Mouse (Mus musculus) layer of hippocampus, adult 9-10 months (tissue): Measurements from ENCODE around the gene Apmap.
"Not testable (repeated sequence)": the region's sequence is repeated elsewhere in the genome, so short reads cannot be mapped to it uniquely, and the experiment has no call there.

ENCODE experiments used
- DNase-seq: peaks from one replicate; pipeline ENCODE4 v3.0.0; 2022; ENCODE audit warnings: low spot score

The Apmap gene

DNA sequence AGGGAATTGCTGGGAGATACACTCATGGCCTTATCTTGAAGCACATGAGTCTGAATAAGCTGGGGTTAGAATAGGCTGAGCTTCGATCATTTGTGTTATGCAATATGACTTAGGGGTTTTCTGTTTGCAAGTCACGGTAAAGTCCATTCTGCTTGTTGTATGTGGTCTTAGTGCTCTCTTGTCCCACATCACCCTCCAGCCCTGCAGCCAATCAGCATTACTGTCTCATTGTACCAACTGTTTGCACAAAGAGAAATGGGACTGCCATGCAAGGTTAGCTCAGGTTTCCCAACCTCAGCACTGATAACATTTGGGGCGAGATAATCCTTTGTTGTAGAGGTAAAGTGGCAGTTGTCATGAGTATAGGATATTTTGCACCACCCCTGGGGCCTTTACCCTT is 1.7 kb upstream of the Apmap start:
- no peak for DNase-seq

DNA sequence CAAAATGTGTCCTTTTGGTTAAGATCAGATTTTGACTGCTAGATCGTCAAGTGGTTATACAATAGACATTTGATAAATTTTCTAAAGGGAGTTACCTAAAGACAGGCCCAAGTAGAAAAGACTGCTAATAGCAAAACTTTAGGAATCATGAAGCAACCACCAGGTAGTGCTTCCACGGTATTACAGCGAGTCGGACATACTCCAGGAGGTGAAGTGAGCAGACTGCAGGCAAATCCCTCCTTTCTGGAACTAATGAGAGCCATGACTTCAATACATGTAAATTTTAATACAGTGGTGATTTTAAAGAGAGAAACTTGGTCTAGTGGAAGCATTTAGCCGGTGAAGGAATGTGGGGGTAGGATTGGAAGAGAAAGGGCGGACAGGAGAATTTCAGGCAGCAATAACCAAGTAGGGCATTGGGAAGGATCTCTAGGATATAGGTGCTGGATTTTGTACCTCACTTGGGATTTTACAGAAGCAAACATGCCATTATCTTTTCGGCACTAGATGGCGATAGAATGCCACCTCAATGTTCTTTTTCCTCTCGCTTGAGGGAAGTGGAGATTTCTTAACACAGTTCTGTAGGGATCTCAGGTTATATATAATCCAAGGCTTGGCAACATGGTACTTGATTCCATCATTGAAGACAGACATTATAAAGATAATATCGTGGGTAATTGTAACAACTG is 649 bp upstream of the Apmap start:
- peak; percentile 85 for DNase-seq

DNA sequence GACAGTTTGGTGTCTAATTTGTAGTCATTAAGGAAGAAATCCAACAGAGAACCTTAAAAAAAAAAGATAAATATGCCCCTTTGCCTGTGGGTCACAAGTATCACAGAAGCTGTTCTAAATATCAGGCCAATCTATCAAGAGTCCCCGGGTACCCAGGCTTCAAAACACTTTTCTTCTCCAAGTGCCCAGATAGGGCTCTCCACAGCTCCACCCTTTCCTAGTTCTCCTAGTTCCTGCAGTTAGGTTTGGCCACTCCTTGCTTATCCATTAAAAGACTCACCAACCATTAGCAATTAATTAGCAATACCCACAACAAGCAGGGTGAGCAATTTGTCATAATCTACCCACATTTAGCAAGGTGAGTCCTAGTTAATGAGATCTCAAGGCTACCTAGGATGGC is 1.3 kb downstream of the Apmap start:
- no peak for DNase-seq

DNA sequence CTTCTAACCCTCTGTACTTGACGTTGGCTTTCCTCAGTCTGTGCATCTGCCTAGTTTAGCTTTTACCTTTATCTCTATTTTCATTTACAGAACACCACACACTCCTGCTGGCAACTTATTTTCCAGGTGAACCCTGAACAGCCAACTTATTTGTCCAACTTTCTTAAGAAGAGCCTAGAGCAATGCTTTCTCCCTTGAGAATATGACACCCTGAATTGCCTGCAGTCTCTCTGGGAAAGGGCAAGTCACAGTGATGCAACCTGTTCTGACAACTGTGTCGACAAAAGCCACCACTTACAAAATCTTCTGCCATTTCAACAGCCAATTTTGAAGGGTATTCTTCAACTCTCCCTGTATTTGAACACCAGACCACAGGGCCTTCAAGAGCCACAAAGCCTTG is 3.6 kb downstream of the Apmap start:
- no peak for DNase-seq

DNA sequence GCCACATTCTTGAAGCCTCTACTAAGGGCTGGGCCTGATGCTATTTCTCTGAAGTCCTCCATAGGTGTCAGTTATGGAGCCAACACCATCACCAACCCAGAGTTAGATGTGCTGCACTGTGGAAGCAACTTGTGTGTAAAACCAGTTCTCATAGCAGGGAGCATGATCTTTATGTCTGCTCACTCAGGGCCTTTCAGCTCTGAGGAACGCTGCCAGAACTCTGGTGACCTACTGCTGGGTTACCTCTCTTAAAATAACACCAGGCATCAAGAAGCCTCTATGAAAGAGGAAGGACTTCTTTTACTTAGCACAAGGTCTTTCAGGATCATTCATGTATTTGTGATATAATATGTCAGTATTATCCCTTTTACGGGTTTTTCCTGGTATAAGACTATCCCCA is 6.2 kb downstream of the Apmap start:
- no peak for DNase-seq

DNA sequence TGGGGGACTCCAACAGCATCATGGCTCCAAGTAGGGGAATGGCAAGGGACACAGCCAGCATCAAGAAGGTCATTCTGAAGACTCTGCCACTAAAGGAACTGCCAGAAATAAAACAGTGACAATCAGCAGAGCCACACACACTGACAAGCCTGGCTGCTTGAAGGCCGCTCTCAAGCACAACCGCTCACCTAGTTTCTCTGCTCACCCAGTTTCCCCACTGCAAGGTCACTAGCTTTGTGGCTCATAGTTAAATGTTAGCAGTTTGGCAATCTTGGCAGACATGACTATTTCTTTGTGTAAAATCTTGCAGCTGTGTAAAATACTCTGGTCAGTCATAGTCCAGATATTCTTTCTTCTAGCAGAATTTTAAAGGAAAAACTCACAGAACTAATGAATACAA is 8.1 kb downstream of the Apmap start:
- DNase-seq = no peak

DNA sequence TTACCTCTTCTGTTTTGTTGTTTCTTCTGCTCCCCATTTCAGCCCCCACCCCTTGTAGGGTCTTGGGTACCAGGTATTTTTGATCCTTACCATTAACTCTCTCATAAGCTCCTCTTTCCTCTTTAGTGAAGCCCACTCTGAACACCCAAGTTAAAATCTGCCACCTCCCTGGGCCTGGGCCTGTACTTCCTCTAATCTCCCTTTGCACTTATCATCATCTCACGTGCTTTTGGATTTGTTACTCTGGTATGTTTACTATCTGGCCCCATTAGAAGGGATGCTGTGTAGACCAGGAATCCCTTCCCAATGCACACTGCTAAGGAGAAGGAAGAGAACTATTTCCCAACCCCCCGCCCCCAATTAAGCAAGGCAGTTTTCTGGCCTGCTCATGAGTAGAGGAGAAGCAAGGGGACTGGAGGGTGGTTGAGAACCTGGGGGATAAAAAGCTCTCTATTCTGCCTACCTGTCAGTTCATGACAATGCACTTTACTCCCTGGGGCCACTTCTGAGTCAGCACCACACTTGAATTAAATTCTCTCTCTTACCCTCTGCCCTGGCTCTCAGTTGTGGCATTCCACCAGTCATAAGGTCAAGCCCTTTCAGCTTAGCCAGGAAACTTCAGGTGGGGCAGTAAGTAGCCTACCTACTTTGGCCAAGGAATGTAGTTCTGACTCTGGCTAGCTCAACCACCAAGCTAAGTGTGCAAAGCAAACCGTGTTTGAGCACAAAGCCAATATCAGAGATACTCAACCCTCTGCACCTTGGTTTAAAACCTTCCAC is 12.8 kb downstream of the Apmap start:
- no peak for DNase-seq

DNA sequence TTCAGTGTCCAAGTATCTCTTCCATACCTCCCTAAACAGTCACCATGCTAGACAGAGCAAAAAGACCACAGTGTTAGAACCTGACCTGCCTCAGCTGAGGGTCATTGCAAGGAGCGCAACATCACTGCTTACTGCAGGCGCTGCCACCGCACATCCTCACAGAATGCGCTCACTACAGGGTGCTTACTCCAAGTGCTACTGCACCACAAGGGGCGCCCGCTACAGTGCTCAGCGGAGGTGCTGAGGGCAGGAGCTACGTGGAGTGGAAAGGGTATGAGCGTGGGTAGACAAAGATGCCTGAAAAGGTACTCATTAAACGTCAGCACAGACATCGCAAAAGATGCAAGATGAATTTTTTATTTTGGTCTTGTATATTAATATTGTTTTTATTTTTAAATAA is 19.3 kb downstream of the Apmap start:
- no peak for DNase-seq

DNA sequence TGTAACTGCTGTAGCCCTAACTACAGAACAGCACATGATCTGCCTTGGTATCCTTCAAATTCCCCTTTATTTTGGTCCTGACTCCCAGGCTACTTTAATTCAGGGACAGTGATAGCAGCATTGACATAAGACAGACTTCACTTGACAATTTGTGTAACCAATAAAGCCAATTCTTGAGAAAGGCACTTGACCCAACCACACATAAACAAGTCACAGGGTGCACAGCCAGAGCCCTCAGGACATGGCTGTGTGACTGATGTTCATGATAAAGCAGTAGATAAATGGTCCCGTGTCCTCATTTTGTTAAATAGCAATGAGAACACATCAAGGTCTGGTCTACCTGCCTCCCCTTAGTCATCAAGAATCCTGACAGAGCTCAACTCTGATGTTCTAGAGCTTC is 28.7 kb downstream of the Apmap start:
- no peak for DNase-seq

DNA sequence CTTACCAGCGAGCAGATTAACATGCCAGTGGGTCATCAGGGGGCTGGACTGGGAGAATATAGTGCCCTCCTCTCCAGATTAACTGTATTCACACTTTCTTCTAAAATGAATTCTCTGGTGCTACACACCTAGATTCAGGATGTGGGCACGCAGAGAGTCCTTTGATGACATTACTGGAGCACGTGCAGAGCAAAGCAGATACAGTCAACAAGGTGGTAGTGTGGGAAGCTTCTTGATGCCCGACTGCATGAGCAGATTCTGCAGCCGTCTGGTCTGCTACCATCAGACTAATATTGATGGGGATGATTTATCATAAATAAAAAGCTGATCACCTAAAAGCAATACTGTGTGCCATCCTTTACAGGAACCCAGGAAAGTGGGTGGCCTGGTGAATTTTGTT is 29.8 kb downstream of the Apmap start:
- no peak for DNase-seq

DNA sequence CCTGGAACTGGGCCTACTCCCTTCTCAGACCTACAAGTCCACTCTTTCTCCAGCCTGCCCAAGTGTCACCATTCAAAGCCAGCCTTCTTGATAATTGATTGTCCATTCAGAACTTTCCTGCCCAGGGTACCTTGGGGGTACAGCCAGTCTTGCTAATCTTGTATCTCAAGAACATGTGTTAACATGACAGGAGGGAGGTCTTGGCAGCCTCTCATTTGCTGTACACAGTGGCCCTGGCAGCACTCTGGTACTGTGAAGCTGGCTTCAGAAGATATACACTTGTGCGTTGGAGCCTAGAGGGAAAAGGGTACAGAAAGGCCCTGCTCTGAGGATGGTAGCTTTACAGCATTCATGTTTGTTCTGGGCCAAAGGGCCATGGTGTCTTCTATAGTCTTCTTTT is 32.1 kb downstream of the Apmap start:
- DNase-seq = no peak

DNA sequence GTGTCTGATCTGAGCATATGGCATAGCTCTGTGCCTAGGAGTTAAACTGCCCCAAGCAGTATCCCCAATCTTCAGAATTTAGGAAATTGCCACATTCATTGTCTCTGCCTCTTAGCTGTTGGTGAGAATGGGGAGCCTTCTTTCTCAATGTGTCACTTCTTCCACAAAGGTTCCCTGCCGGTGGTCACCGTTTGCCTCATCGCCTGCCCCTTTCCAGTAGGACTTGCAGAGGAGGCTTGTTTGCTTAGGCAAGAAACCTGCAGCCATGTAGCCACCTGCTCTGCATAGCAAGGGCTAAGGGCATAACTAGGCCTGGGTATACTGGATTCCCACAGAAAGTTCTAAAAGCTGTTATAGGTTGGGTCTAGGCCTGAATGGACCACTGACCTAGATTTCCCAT is 35.9 kb downstream of the Apmap start:
- DNase-seq = no peak

DNA sequence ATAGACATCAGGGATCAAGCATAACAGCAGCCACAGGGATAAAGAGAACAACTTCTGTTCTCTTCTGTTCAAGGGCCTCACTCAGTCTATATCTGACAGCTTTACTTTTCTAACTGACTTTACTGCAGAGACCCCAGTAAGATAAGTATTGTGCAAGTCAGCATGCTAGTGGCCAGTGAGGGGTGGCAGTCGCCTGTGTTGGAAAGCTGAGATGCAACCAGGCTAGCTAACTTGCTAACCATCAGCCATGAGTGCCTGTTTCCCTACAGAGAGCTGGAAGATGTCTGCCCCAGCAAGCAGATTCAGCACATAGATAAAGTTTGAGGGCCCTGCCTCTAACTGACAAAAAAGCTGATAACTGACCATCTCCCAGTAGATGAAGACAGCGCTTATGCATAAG is 37.6 kb downstream of the Apmap start:
- no peak for DNase-seq

DNA sequence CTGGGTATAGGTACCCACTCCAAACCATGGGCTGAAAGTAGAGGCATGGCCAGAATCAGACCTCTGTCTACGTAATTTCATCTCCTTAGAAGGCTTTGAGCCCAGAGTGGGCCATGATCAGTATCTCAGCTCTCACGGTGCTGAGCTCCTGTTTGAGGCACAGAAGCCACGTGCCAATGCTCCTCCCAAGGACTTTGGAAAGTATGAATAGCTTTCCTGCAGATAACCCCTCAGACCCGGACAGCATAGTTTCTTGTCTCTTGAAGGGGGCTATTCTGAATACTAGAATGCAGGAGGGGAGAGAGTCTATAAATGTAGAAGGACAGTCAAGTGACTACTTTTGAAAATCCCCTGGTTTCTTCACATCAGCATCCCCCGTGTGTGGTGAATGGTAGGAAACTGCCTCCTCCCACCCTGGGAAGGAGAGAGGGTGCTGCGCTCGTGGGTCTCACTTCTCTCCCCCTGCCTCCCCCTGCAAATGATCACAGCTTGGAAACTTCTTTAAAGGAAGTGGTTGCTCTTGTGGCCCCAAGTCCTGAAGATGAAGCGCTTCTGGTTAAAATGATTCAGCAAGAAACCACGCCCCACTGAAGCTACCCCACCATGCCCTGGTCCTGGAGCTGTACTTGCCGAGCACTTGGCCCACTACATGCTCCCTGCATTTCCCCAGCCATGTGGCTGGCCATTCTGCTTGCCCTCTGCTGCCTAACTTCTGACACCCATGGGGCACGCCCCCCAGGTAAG is 38.3 kb downstream of the Apmap start, which contains the start of gene Cst7:
Gene Cst7, plus strand, starts transcription at position 569 of the 744 bp plus-strand sequence.
- no peak for DNase-seq

DNA sequence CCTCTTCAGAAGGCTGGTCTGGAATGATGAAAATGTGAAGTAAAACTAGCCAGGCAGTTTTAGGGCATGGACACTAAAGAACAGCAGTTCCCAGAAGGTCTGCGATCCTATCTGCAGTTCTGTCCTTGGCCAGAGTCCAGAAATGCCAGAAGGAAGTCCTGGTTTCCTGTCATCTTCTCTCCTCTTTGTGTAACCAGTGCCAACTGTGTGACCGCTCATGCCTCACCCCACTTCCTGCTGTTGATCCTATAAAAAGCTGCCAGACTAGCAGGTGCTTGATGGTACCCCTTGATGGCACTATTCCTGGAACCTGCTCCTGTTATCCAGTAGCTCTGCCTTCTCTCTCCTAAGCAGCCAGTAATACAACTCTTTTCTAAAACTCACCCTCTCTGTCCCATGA is 41.3 kb downstream of the Apmap start:
- no peak for DNase-seq

DNA sequence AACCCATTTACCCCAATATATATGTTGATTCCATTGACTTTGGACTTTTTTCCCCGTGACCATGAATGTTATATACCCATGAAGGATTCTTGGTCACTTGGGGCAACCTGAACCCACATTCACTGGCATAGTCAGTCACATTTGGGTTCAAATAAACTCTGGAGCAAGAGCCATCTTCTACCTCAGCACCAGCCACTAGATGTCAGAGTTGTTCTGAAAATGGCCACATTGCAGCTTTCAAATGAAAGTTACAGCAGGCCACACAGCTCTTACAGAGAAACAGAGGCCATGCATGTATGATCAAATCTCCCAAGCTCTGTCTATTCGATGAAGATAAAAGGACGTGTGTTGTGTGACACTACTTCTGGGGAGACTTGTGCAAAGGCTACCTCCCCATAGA is 49.8 kb downstream of the Apmap start:
- DNase-seq = peak; percentile 55

DNA sequence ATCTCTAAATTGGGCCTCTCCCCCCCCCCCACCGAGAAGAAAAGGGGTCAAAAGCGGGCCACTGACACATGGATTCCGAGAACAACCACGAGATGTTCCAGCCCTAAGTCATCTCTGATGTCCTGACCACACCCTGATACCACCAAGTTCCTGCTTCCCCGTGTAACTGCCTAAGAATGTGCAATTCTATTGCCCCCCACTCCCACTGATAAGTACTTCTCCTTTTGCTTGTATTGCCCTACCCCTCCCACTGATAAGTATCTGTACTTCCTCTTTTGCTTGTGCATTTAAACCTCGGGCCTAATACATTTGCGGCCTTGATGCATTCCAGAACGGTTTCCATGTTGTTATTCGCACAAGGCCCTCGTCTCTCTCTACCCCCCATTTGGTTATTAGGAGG is 58.8 kb downstream of the Apmap start:
- not testable (repeated sequence) for DNase-seq
